Mouse (Mus musculus) stomach, postnatal 0 days (tissue): ENCODE measurements at regions not wholly inside any gene's neighbourhood (a gene's known extent, or its start where the extent isn't known, plus 50 kb on each side); places are given as distances from the start of the nearest gene placed in this dataset.

Source experiments
- CTCF ChIP-seq: IDR thresholded peaks from 2 replicates; pipeline ENCODE4 v1.5.1; 2016; ENCODE audit warnings: antibody characterized with exemption, low read depth, mild to moderate bottlenecking, moderate library complexity
- EP300 ChIP-seq: optimal IDR thresholded peaks from 2 replicates; pipeline ENCODE3; 2016; ENCODE audit warnings: antibody characterized with exemption

- no peak for TF ChIP-seq CTCF
- no peak for TF ChIP-seq EP300
These were observed 318.4 kb downstream of the Irs2 start for GRCm38 (mm10) chr8:10689881-10690280.
